ENCODE assay signal across 12 mouse cellular contexts in genomic region chr8:12487201-12487600, GRCm38 (mm10).
A peak's percentile ranks its signal among the peaks of the same experiment; 100 is the strongest.
DNase-seq lines count a peak whose midpoint lies in the region; ATAC-seq and TF ChIP-seq lines count a peak whose summit lies in the region.
"Had no signal": no experiment of that assay in that cellular context is flagged by ENCODE, and none has a peak within 500 bp of the region (broad histone marks: within the 10 kb centered on the region; RNA-seq: fewer than 3 reads in every experiment).

No protein-coding gene starts in this region.

- H3K36me3 ChIP-seq in kidney, adult 2 months (ENCODE audit: control insufficient read depth, insufficient read depth, low read length), result no peaks in the 10 kb centered on the region
- no peaks in the 10 kb centered on the region; the same call in 1 of the 2 replicates for H3K36me3 ChIP-seq in E14TG2a.4 (ENCODE audit: insufficient read depth, low read length)
- H3K36me3 ChIP-seq in forebrain, postnatal 0 days (ENCODE audit: insufficient read depth), result no peaks in the 10 kb centered on the region
- H3K36me3 ChIP-seq: lung, embryonic 15.5 days had no signal

- no peak overlapping the region for H3K4me2 ChIP-seq in forebrain, postnatal 0 days (ENCODE audit: low read depth)
- H3K4me2 ChIP-seq: heart, embryonic 11.5 days; liver, embryonic 11.5 days; lung, embryonic 15.5 days had no signal

- WGBS in kidney, adult 2 months, result 39% methylated on average over 11 of the region's 11 CpGs
- WGBS in forebrain, postnatal 0 days, result 23% methylated on average over 11 of the region's 11 CpGs

- peak overlapping the region; percentile 14; the same call in 1 of the 2 replicates for H3K27ac ChIP-seq in kidney, adult 2 months (ENCODE audit: insufficient read depth, low read depth, low read length)
- H3K27ac ChIP-seq in forebrain, postnatal 0 days (ENCODE audit: low read depth, low read length), result peak overlapping the region; percentile 54; the same call in 1 of the 2 replicates
- H3K27ac ChIP-seq: lung, embryonic 15.5 days had no signal

- ATAC-seq in forebrain, postnatal 0 days, result no peak
- no peak for ATAC-seq in CD4-positive, CD25-positive, alpha-beta regulatory T cell, adult 4 months
- ATAC-seq in megakaryocyte-erythroid progenitor cell, adult 5-6 weeks (replicated peaks; ENCODE audit: low FRiP score, low TSS enrichment, poor library complexity, severe bottlenecking), result no peak

- no peak for DNase-seq in kidney, adult 2 months
- no peak for DNase-seq in kidney, adult 11 months
- DNase-seq in ZHBTc4 (ENCODE audit: low read depth, low spot score), result peak; percentile 63
- DNase-seq in forebrain, postnatal 0 days, result no peak
- DNase-seq: adrenal gland, adult 8-10 months; spleen, adult 18-20 months had no signal

- H3K4me1 ChIP-seq in kidney, adult 2 months (ENCODE audit: control insufficient read depth, insufficient read depth, low read length), result peaks cover 4% of the 10 kb centered on the region; the same call in 1 of the 2 replicates
- H3K4me1 ChIP-seq in E14TG2a.4 (replicated peaks; ENCODE audit: low read depth, low read length), result peaks cover 78% of the 10 kb centered on the region
- H3K4me1 ChIP-seq in forebrain, postnatal 0 days (ENCODE audit: insufficient read depth), result 0 out of 2 replicates have a peak, but pooled peaks cover 1% of the 10 kb centered on the region

- no peak overlapping the region for H3K4me3 ChIP-seq in kidney, adult 2 months (ENCODE audit: insufficient read depth, low read depth, low read length)
- H3K4me3 ChIP-seq in E14TG2a.4 (replicated peaks; ENCODE audit: low read length), result peak overlapping the region; percentile 70
- H3K4me3 ChIP-seq in forebrain, postnatal 0 days (ENCODE audit: low read depth, low read length), result no peak overlapping the region
- H3K4me3 ChIP-seq: lung, embryonic 15.5 days had no signal

- TF ChIP-seq CTCF in kidney, adult 2 months (conservative IDR thresholded peaks at IDR 0.05; ENCODE audit: insufficient read depth, insufficient read length, low read depth, low read length), result no peak
- no peak for TF ChIP-seq CTCF in E14TG2a.4 (conservative IDR thresholded peaks at IDR 0.05; ENCODE audit: low read length)
- no peak for TF ChIP-seq CTCF in forebrain, postnatal 0 days (IDR thresholded peaks at IDR 0.05; ENCODE audit: low read depth)

- H3K9me3 ChIP-seq in E14TG2a.4 (ENCODE audit: low read length), result peaks cover 16% of the 10 kb centered on the region
- H3K9me3 ChIP-seq in forebrain, postnatal 0 days (ENCODE audit: low read length), result no peaks in the 10 kb centered on the region
- H3K9me3 ChIP-seq: lung, embryonic 15.5 days had no signal

- H3K27me3 ChIP-seq in kidney, adult 2 months (replicated peaks; ENCODE audit: control insufficient read depth, insufficient read depth, low read length), result no peaks in the 10 kb centered on the region
- H3K27me3 ChIP-seq in E14TG2a.4 (ENCODE audit: insufficient read depth, low read length), result no peaks in the 10 kb centered on the region
- no peaks in the 10 kb centered on the region for H3K27me3 ChIP-seq in forebrain, postnatal 0 days (ENCODE audit: insufficient read depth, low read length)
- H3K27me3 ChIP-seq: lung, embryonic 15.5 days had no signal

- TF ChIP-seq POLR2A in kidney, adult 2 months (IDR thresholded peaks at IDR 0.05; ENCODE audit: low read depth, low read length), result no peak

- H3K9ac ChIP-seq in forebrain, postnatal 0 days, result no peak overlapping the region
- H3K9ac ChIP-seq: lung, embryonic 15.5 days had no signal
